Mouse (Mus musculus) left cerebral cortex, adult 2 months (tissue): ENCODE results near the gene Ddah2. TPM values are rescaled to one million over a fixed set of nuclear protein-coding genes. Genes with fewer than 3 reads are reported as not detected.

Experiments used
- DNase-seq, 2 experiments: peaks; one replicate each; pipeline ENCODE4 v3.0.0; 2021 to 2022; ENCODE audit warnings: low spot score in 2 of 2, mixed read lengths in 1 of 2; ENCODE audit errors: extremely low spot score in 1 of 2
- H3K27ac ChIP-seq: fragments of 200-600 bp; 2 replicates; pipeline ENCODE4 v1.8.1; 2022
- H3K4me3 ChIP-seq: fragments of 200-600 bp; 2 replicates; pipeline ENCODE4 v1.8.1; 2022
- CTCF ChIP-seq: fragments of 200-600 bp; IDR thresholded peaks from 2 replicates; pipeline ENCODE4 v1.8.1; 2022; ENCODE audit warnings: antibody characterized with exemption, mild to moderate bottlenecking, moderate library complexity
- intact Hi-C: fragments of 180-260 bp; cut with DNase I; formaldehyde crosslinking; loops from one replicate; pipeline ENCODE4 v1.15.1; 2025
- total RNA-seq, 2 experiments: library from RNA; stranded (reverse); gene quantifications; 2 replicates each; pipeline ENCODE4 v1.2.3; 2021

The Ddah2 gene
- total RNA-seq, 2 experiments from 2014 or later = 10.1 to 11.0 TPM

- no peak overlapping the region for H3K4me3 ChIP-seq
- no peak for DNase-seq
- no peak for TF ChIP-seq CTCF
- no peak overlapping the region for H3K27ac ChIP-seq
- intact Hi-C loops = no loop called here
Measured at GRCm38 (mm10) chr17:35102299-35102698, 43.5 kb downstream of the Ddah2 start.

GRCm38 (mm10) chr17:35103221-35103690, 44.4 kb downstream of the Ddah2 start:
- Histone ChIP-seq H3K27ac (no peak overlapping the region), H3K4me3 (no peak overlapping the region)
- TF ChIP-seq CTCF = no peak
- no peak for DNase-seq
- intact Hi-C loops = no loop called here

- TF ChIP-seq CTCF = no peak
- Histone ChIP-seq H3K4me3 (no peak overlapping the region), H3K27ac (no peak overlapping the region)
- intact Hi-C loops = no loop called here
- DNase-seq = no peak
Measured at GRCm38 (mm10) chr17:35104079-35104478, 45.2 kb downstream of the Ddah2 start.

- DNase-seq = no peak
- Histone ChIP-seq H3K4me3 (no peak overlapping the region), H3K27ac (no peak overlapping the region)
- no peak for TF ChIP-seq CTCF
- intact Hi-C loops = no loop called here
Measured at GRCm38 (mm10) chr17:35104754-35105153, 45.9 kb downstream of the Ddah2 start.

GRCm38 (mm10) chr17:35105740-35106389, 47.0 kb downstream of the Ddah2 start:
- Histone ChIP-seq H3K27ac (no peak overlapping the region), H3K4me3 (no peak overlapping the region)
- DNase-seq = no peak
- intact Hi-C loops = loop anchor here (1.0 kb wide), 1 partner anchor 85 kb away; no protein-coding TSS in a partner anchor
- peak; percentile 54 for TF ChIP-seq CTCF

GRCm38 (mm10) chr17:35106522-35106921, 47.7 kb downstream of the Ddah2 start:
- no peak overlapping the region for H3K27ac ChIP-seq
- TF ChIP-seq CTCF = peak; percentile 25
- DNase-seq = no peak
- intact Hi-C loops = loop anchor here (1.0 kb wide), 1 partner anchor 85 kb away; no protein-coding TSS in a partner anchor
- H3K4me3 ChIP-seq = no peak overlapping the region

GRCm38 (mm10) chr17:35108097-35108496, 49.3 kb downstream of the Ddah2 start, which contains the start of gene Ly6g5c:
TSS of gene Ly6g5c (plus strand) at chr17:35108279.
- no peak within 1 kb of the TSS for H3K27ac ChIP-seq
- intact Hi-C loops = no loop called here
- H3K4me3 ChIP-seq = no peak within 1 kb of the TSS
- no peak for DNase-seq
- TF ChIP-seq CTCF = no peak

Other genes with a start within 250 kb of the Ddah2 start
- gene Stk19, start 222.1 kb upstream of the Ddah2 start, total RNA-seq = 10 to 100 TPM; 54.8 to 61.5 TPM
- 10 to 100 TPM; 33.6 to 41.4 TPM for gene Dxo, start 222.0 kb upstream of the Ddah2 start, total RNA-seq
- gene Skiv2l, start 208.8 kb upstream of the Ddah2 start, total RNA-seq = 10 to 100 TPM; 70.1 to 70.4 TPM
- gene Nelfe, start 208.6 kb upstream of the Ddah2 start, total RNA-seq = 10 to 100 TPM; 35.3 to 40.3 TPM
- under 1 TPM in 1 of 2 experiments, not detected in 1; 0.14 TPM for gene Cfb, start 196.5 kb upstream of the Ddah2 start, total RNA-seq
- 1 to 10 TPM; 6.5 to 7.4 TPM for gene Zbtb12, start 179.6 kb upstream of the Ddah2 start, total RNA-seq
- gene Gm20547, start 177.0 kb upstream of the Ddah2 start, total RNA-seq = not detected
- 1 to 10 TPM; 2.1 to 2.2 TPM for gene C2, start 160.8 kb upstream of the Ddah2 start, total RNA-seq
- 100 to 1,000 TPM; 175 to 184 TPM for gene Ehmt2, start 160.6 kb upstream of the Ddah2 start, total RNA-seq
- under 1 TPM; 0.45 to 0.79 TPM for gene Slc44a4, start 144.6 kb upstream of the Ddah2 start, total RNA-seq
- 10 to 100 TPM; 41.6 to 47.3 TPM for gene Neu1, start 127.8 kb upstream of the Ddah2 start, total RNA-seq
- 10 to 100 TPM; 18.8 to 22.1 TPM for gene Hspa1b, start 99.8 kb upstream of the Ddah2 start, total RNA-seq
- gene Gm20481, start 89.1 kb upstream of the Ddah2 start, total RNA-seq = not detected
- gene Hspa1a, start 86.9 kb upstream of the Ddah2 start, total RNA-seq = 10 to 100 TPM; 14.5 to 17.2 TPM
- under 1 TPM; 0.34 to 0.42 TPM for gene Hspa1l, start 86.3 kb upstream of the Ddah2 start, total RNA-seq
- 10 to 100 TPM; 15.8 to 18.4 TPM for gene Lsm2, start 77.2 kb upstream of the Ddah2 start, total RNA-seq
- 10 to 100 TPM; 44.1 to 46.6 TPM for gene Vars, start 58.0 kb upstream of the Ddah2 start, total RNA-seq
- gene Vwa7, start 42.5 kb upstream of the Ddah2 start, total RNA-seq = under 1 TPM; 0.40 to 0.43 TPM
- under 1 TPM in 1 of 2 experiments, not detected in 1; 0.59 TPM for gene Sapcd1, start 31.0 kb upstream of the Ddah2 start, total RNA-seq
- gene Msh5, start 12.3 kb upstream of the Ddah2 start, total RNA-seq = under 1 TPM; 0.27 to 0.56 TPM
- gene Clic1, start 9.1 kb upstream of the Ddah2 start, total RNA-seq = 1 to 10 TPM; 7.4 to 8.3 TPM
- not detected for gene Ly6g6c, start 6.4 kb downstream of the Ddah2 start, total RNA-seq
- not detected for gene Mpig6b, start 7.1 kb downstream of the Ddah2 start, total RNA-seq
- 1 to 10 TPM; 2.1 to 3.6 TPM for gene Ly6g6e, start 17.9 kb downstream of the Ddah2 start, total RNA-seq
- 1 to 10 TPM in 1 of 2 experiments, under 1 TPM in 1; 0.70 to 1.1 TPM for gene Ly6g6d, start 19.0 kb downstream of the Ddah2 start, total RNA-seq
- gene Ly6g6f, start 26.6 kb downstream of the Ddah2 start, total RNA-seq = under 1 TPM in 1 of 2 experiments, not detected in 1; 0.29 TPM
- 100 to 1,000 TPM; 109 to 117 TPM for gene Abhd16a, start 30.2 kb downstream of the Ddah2 start, total RNA-seq
- gene Ly6g5c, start 49.2 kb downstream of the Ddah2 start, total RNA-seq = not detected
- gene Ly6g5b, start 56.4 kb downstream of the Ddah2 start, total RNA-seq = under 1 TPM; 0.79 TPM
- 10 to 100 TPM; 14.8 to 15.0 TPM for gene Gpank1, start 62.4 kb downstream of the Ddah2 start, total RNA-seq
- gene Csnk2b, start 63.0 kb downstream of the Ddah2 start, total RNA-seq = 100 to 1,000 TPM; 177 to 187 TPM
- 10 to 100 TPM; 27.0 to 28.5 TPM for gene D17H6S53E, start 67.3 kb downstream of the Ddah2 start, total RNA-seq
- gene Apom, start 73.0 kb downstream of the Ddah2 start, total RNA-seq = not detected
- gene Bag6, start 76.1 kb downstream of the Ddah2 start, total RNA-seq = 100 to 1,000 TPM; 304 to 307 TPM
- gene Prrc2a, start 105.9 kb downstream of the Ddah2 start, total RNA-seq = 100 to 1,000 TPM; 285 to 321 TPM
- gene Aif1, start 117.0 kb downstream of the Ddah2 start, total RNA-seq = 10 to 100 TPM in 1 of 2 experiments, 1 to 10 TPM in 1; 8.0 to 14.4 TPM
- gene Lst1, start 129.4 kb downstream of the Ddah2 start, total RNA-seq = 1 to 10 TPM; 6.4 to 7.4 TPM
- gene Ltb, start 135.4 kb downstream of the Ddah2 start, total RNA-seq = under 1 TPM; 0.79 to 0.86 TPM
- not detected for gene Tnf, start 143.0 kb downstream of the Ddah2 start, total RNA-seq
- gene Lta, start 146.3 kb downstream of the Ddah2 start, total RNA-seq = under 1 TPM; 0.41 to 0.65 TPM
- gene Gm16181, start 161.8 kb downstream of the Ddah2 start, total RNA-seq = not detected
- 100 to 1,000 TPM; 549 to 569 TPM for gene Atp6v1g2, start 174.6 kb downstream of the Ddah2 start, total RNA-seq
- 10 to 100 TPM; 13.0 to 16.1 TPM for gene Nfkbil1, start 176.8 kb downstream of the Ddah2 start, total RNA-seq
- 100 to 1,000 TPM; 215 TPM for gene Ddx39b, start 182.7 kb downstream of the Ddah2 start, total RNA-seq
- 10 to 100 TPM; 20.3 to 25.3 TPM for gene H2-D1, start 203.7 kb downstream of the Ddah2 start, total RNA-seq